Mouse (Mus musculus): ENCODE results near the gene Slc4a4. TPM values are rescaled to one million over a fixed set of nuclear protein-coding genes. Genes with fewer than 3 reads are reported as not detected.

Gene Slc4a4
- polyA plus RNA-seq, 1 experiment from 2014 or later = 0.47 TPM

DNA sequence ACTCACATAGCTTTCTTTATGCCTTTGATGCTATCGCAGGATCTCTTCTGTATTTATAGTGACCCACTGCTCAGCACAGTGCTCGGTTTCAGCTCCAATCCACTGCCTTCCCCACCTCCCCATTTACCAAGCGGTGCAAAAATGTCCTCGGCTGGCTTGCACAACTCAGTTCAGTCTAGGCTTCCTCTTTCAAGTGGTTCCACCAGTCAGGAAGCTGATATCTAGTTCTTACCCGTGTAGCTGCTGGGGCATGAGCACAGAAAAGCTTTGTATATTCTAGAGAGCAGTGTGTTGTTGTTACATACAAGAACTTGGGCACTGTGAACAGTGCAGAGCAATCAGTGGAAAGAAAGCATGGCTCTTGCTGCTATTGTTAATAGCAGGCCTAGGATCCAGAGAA lies 165.0 kb downstream of the Slc4a4 start:
- Histone ChIP-seq H3K9me3 (replicated peaks; ENCODE audit: control insufficient read depth, low read length) (no peaks in the 10 kb centered on the region), H3K36me3 (ENCODE audit: control insufficient read depth, insufficient read depth) (no peaks in the 10 kb centered on the region), H3K4me3 (ENCODE audit: low read depth, low read length) (no peak overlapping the region), H3K27ac (ENCODE audit: low read length) (no peak overlapping the region), H3K4me2 (ENCODE audit: low read depth, low read length) (no peak overlapping the region), H3K27me3 (ENCODE audit: control insufficient read depth, insufficient read depth, low read depth, low read length) (no peaks in the 10 kb centered on the region), H3K9ac (ENCODE audit: low read depth, low read length) (no peak overlapping the region), H3K4me1 (ENCODE audit: control insufficient read depth, low read depth, low read length) (no peaks in the 10 kb centered on the region)
- no peak for ATAC-seq (ENCODE audit: low read depth)
- WGBS (ENCODE audit: insufficient replicate concordance) = 32% methylated on average over 5 of the region's 5 CpGs

DNA sequence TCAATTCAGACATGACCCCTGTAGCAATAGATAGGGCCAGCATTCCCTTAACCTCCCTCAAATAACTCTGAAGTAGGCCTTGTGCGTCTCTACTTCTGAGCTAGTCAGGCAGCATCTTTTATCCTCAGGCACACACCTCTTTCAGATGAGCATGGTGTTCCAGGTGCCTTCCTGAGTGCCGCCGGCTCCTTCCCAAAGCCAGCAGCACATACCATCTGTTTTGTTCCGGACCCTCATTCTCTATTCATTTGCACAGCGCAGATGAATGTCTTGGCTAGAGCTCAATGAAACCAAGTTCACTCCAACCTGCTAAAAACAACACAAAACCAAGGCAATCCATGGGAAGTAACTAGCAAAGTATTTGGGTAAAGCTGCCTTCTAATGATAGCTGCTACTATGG lies 165.6 kb downstream of the Slc4a4 start:
- no peak overlapping the region for H3K9ac ChIP-seq (ENCODE audit: low read depth, low read length)

DNA sequence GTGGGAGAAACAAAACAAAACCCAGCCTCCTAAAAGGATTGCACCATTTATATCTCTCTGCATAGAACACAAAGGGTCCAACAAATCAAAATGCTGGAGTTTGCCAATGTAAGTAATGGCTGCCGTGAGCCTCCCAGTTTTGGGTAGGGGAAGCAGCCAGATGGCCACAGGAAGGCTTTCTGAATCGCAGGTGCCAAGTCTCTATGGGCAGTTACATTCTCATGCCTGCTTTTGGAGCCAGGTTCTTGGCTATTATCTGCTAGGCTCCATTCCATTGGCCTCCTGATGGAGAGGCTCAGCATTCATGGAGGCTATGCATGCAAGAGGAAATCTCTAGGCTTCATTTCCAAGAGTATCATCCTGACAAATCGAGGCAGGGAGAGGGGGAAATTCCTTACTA lies 169.0 kb downstream of the Slc4a4 start:
- no peak overlapping the region for H3K9ac ChIP-seq (ENCODE audit: low read depth, low read length)

More for the DNA sequence above, 165.6 kb downstream of the Slc4a4 start:
- H3K4me1 ChIP-seq (ENCODE audit: control insufficient read depth, low read depth, low read length) = no peaks in the 10 kb centered on the region
- H3K36me3 ChIP-seq (ENCODE audit: control insufficient read depth, insufficient read depth) = no peaks in the 10 kb centered on the region
- no peak overlapping the region for H3K4me2 ChIP-seq (ENCODE audit: low read depth, low read length)
- no peak for ATAC-seq (ENCODE audit: low read depth)
- H3K27me3 ChIP-seq (ENCODE audit: control insufficient read depth, insufficient read depth, low read depth, low read length) = no peaks in the 10 kb centered on the region
- no peak overlapping the region for H3K27ac ChIP-seq (ENCODE audit: low read length)
- H3K9me3 ChIP-seq (replicated peaks; ENCODE audit: control insufficient read depth, low read length) = no peaks in the 10 kb centered on the region
- 76% methylated on average over 5 of the region's 5 CpGs for WGBS (ENCODE audit: insufficient replicate concordance)
- H3K4me3 ChIP-seq (ENCODE audit: low read depth, low read length) = no peak overlapping the region

DNA sequence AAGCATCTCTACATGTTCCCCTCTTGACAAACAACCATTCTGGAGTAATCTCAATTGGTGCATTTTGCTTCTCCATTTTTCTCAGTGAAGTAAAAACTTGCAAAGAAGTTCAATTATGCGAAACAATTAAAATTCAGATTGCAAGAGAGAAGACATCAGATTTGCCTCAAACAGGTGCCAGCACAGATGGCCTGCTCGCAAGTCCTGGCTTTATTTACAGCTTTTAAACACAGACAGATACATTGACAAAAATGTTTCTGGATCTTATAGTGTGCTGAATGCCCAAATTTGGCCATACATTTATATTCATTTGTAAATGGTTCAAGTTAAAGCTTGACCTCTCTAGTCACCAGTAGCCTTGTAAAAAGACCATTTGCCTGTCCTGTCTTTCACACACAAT lies 169.8 kb downstream of the Slc4a4 start:
- H3K36me3 ChIP-seq (ENCODE audit: control insufficient read depth, insufficient read depth) = no peaks in the 10 kb centered on the region
- 65% methylated on average over 2 of the region's 2 CpGs for WGBS (ENCODE audit: insufficient replicate concordance)
- no peak overlapping the region for H3K9ac ChIP-seq (ENCODE audit: low read depth, low read length)
- no peak overlapping the region for H3K4me2 ChIP-seq (ENCODE audit: low read depth, low read length)
- no peak overlapping the region for H3K27ac ChIP-seq (ENCODE audit: low read length)
- no peak for ATAC-seq (ENCODE audit: low read depth)
- H3K4me3 ChIP-seq (ENCODE audit: low read depth, low read length) = no peak overlapping the region
- no peaks in the 10 kb centered on the region for H3K27me3 ChIP-seq (ENCODE audit: control insufficient read depth, insufficient read depth, low read depth, low read length)
- no peaks in the 10 kb centered on the region for H3K4me1 ChIP-seq (ENCODE audit: control insufficient read depth, low read depth, low read length)
- H3K9me3 ChIP-seq (replicated peaks; ENCODE audit: control insufficient read depth, low read length) = no peaks in the 10 kb centered on the region

More for the DNA sequence above, 169.0 kb downstream of the Slc4a4 start:
- Histone ChIP-seq H3K36me3 (ENCODE audit: control insufficient read depth, insufficient read depth) (no peaks in the 10 kb centered on the region), H3K27me3 (ENCODE audit: control insufficient read depth, insufficient read depth, low read depth, low read length) (no peaks in the 10 kb centered on the region), H3K4me3 (ENCODE audit: low read depth, low read length) (no peak overlapping the region), H3K9me3 (replicated peaks; ENCODE audit: control insufficient read depth, low read length) (no peaks in the 10 kb centered on the region), H3K4me1 (ENCODE audit: control insufficient read depth, low read depth, low read length) (no peaks in the 10 kb centered on the region), H3K4me2 (ENCODE audit: low read depth, low read length) (no peak overlapping the region), H3K27ac (ENCODE audit: low read length) (no peak overlapping the region)
- ATAC-seq (ENCODE audit: low read depth) = no peak
- whole genome bisulfite sequencing (ENCODE audit: insufficient replicate concordance) = 60% methylated on average over 3 of the region's 3 CpGs

DNA sequence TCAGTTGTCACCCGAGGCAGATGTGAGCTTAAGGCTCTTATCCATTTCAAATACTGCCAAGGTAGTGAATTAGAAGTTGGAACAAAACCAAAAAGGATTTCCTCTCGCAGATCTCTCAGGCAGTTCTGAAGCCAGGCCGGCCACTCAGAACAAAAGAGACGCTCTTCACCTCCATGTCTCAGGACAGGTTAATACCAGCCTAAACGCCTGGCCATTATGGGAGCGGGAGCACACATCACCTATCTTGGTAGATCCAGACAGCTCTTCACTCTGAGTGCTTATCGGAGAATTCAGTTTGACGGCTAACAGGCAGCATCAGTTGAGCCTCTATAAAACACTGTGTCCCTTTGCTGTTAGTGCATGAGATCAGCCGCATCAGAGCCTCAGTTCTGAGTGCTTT lies 174.5 kb downstream of the Slc4a4 start:
- 53% methylated on average over 9 of the region's 9 CpGs for WGBS (ENCODE audit: insufficient replicate concordance)
- no peak overlapping the region for H3K27ac ChIP-seq (ENCODE audit: low read length)
- H3K4me1 ChIP-seq (ENCODE audit: control insufficient read depth, low read depth, low read length) = no peaks in the 10 kb centered on the region
- no peaks in the 10 kb centered on the region for H3K36me3 ChIP-seq (ENCODE audit: control insufficient read depth, insufficient read depth)
- H3K4me3 ChIP-seq (ENCODE audit: low read depth, low read length) = no peak overlapping the region
- no peaks in the 10 kb centered on the region for H3K9me3 ChIP-seq (replicated peaks; ENCODE audit: control insufficient read depth, low read length)
- no peak for ATAC-seq (ENCODE audit: low read depth)
- H3K4me2 ChIP-seq (ENCODE audit: low read depth, low read length) = no peak overlapping the region
- H3K27me3 ChIP-seq (ENCODE audit: control insufficient read depth, insufficient read depth, low read depth, low read length) = no peaks in the 10 kb centered on the region
- no peak overlapping the region for H3K9ac ChIP-seq (ENCODE audit: low read depth, low read length)

DNA sequence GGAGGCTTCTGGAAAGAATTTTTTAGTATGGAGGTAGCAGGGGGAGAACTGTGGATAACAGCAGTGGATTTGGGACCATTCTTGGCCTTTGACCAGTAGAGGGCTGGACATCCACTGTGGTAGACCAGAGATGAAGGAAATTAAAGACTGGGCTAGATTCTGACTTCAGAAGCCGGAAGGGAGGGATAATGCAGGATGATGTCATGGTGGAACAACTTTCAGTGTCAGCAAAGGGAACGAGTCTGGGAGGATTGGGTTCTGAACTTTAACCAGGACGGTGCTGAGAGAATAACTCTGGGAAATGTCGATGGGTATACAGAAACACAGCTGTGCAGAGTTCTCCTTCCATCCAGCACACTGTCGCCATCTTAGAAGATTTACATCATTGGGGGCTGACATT lies 175.7 kb downstream of the Slc4a4 start:
- ATAC-seq (ENCODE audit: low read depth) = no peak
- no peaks in the 10 kb centered on the region for H3K4me1 ChIP-seq (ENCODE audit: control insufficient read depth, low read depth, low read length)
- H3K4me2 ChIP-seq (ENCODE audit: low read depth, low read length) = no peak overlapping the region
- H3K36me3 ChIP-seq (ENCODE audit: control insufficient read depth, insufficient read depth) = no peaks in the 10 kb centered on the region
- H3K4me3 ChIP-seq (ENCODE audit: low read depth, low read length) = no peak overlapping the region
- no peak overlapping the region for H3K9ac ChIP-seq (ENCODE audit: low read depth, low read length)
- no peaks in the 10 kb centered on the region for H3K9me3 ChIP-seq (replicated peaks; ENCODE audit: control insufficient read depth, low read length)
- 57% methylated on average over 5 of the region's 5 CpGs for WGBS (ENCODE audit: insufficient replicate concordance)
- no peak overlapping the region for H3K27ac ChIP-seq (ENCODE audit: low read length)
- no peaks in the 10 kb centered on the region for H3K27me3 ChIP-seq (ENCODE audit: control insufficient read depth, insufficient read depth, low read depth, low read length)

- H3K27me3 ChIP-seq (ENCODE audit: control insufficient read depth, insufficient read depth, low read depth, low read length) = no peaks in the 10 kb centered on the region
- ATAC-seq (ENCODE audit: low read depth) = no peak
- H3K4me3 ChIP-seq (ENCODE audit: low read depth, low read length) = no peak overlapping the region
- H3K27ac ChIP-seq (ENCODE audit: low read length) = no peak overlapping the region
- WGBS (ENCODE audit: insufficient replicate concordance) = 46% methylated on average over 4 of the region's 4 CpGs
- H3K4me2 ChIP-seq (ENCODE audit: low read depth, low read length) = no peak overlapping the region
- no peak overlapping the region for H3K9ac ChIP-seq (ENCODE audit: low read depth, low read length)
- no peaks in the 10 kb centered on the region for H3K36me3 ChIP-seq (ENCODE audit: control insufficient read depth, insufficient read depth)
- no peaks in the 10 kb centered on the region; the same call in 1 of the 2 replicates for H3K4me1 ChIP-seq (ENCODE audit: control insufficient read depth, low read depth, low read length)
- no peaks in the 10 kb centered on the region for H3K9me3 ChIP-seq (replicated peaks; ENCODE audit: control insufficient read depth, low read length)
These were observed 180.5 kb downstream of the Slc4a4 start for GRCm38 (mm10) chr5:89067111-89067510.

GRCm38 (mm10) chr5:89068072-89068471 lies 181.5 kb downstream of the Slc4a4 start:
- Histone ChIP-seq H3K4me1 (ENCODE audit: control insufficient read depth, low read depth, low read length) (no peaks in the 10 kb centered on the region; the same call in 1 of the 2 replicates), H3K36me3 (ENCODE audit: control insufficient read depth, insufficient read depth) (no peaks in the 10 kb centered on the region), H3K27me3 (ENCODE audit: control insufficient read depth, insufficient read depth, low read depth, low read length) (no peaks in the 10 kb centered on the region), H3K9ac (ENCODE audit: low read depth, low read length) (no peak overlapping the region), H3K27ac (ENCODE audit: low read length) (no peak overlapping the region), H3K9me3 (replicated peaks; ENCODE audit: control insufficient read depth, low read length) (no peaks in the 10 kb centered on the region), H3K4me3 (ENCODE audit: low read depth, low read length) (no peak overlapping the region), H3K4me2 (ENCODE audit: low read depth, low read length) (no peak overlapping the region)
- 62% methylated on average over 5 of the region's 5 CpGs for WGBS (ENCODE audit: insufficient replicate concordance)
- no peak for ATAC-seq (ENCODE audit: low read depth)

DNA sequence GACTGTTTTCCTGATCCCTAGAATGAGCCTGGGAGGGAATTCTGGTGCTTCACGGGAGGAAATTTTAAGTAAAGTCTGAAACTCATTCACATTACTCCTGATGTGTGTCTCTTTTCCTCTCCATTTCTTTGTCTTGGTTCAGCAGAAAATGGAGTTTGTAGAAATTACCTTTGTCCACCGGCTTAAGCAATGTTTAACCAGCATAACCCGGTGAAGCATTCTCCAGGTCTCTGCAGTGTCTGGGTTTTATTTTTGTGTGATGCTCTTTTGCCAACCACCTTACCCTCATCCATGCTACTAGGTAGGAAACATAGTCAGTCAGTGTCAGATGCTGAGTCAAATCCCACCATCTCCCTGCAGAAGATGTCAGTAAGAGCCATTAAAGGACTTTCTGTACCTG lies 183.4 kb downstream of the Slc4a4 start:
- no peak overlapping the region for H3K4me2 ChIP-seq (ENCODE audit: low read depth, low read length)
- ATAC-seq (ENCODE audit: low read depth) = no peak
- H3K9ac ChIP-seq (ENCODE audit: low read depth, low read length) = no peak overlapping the region
- H3K4me3 ChIP-seq (ENCODE audit: low read depth, low read length) = no peak overlapping the region
- no peaks in the 10 kb centered on the region for H3K36me3 ChIP-seq (ENCODE audit: control insufficient read depth, insufficient read depth)
- WGBS (ENCODE audit: insufficient replicate concordance) = 61% methylated on average over 3 of the region's 3 CpGs
- H3K27me3 ChIP-seq (ENCODE audit: control insufficient read depth, insufficient read depth, low read depth, low read length) = no peaks in the 10 kb centered on the region
- H3K27ac ChIP-seq (ENCODE audit: low read length) = no peak overlapping the region
- H3K9me3 ChIP-seq (replicated peaks; ENCODE audit: control insufficient read depth, low read length) = no peaks in the 10 kb centered on the region
- no peaks in the 10 kb centered on the region; the same call in 1 of the 2 replicates for H3K4me1 ChIP-seq (ENCODE audit: control insufficient read depth, low read depth, low read length)

Data from liver, embryonic 16.5 days (tissue).